Mouse (Mus musculus) limb, embryonic 14.5 days (tissue): Measurements from ENCODE around the gene Bcar1. TPM values are rescaled to one million over a fixed set of nuclear protein-coding genes. Genes with fewer than 3 reads are reported as not detected.

Experiments used
- ATAC-seq: fragments of 200-750 bp; cut with Nextera tagmentation; 2 replicates; pipeline ENCODE4 v1.8.0; 2017; ENCODE audit warnings: low read depth, moderate number of reproducible peaks, moderate TSS enrichment; ENCODE audit not compliant: low FRiP score
- DNase-seq: peaks from one replicate; pipeline ENCODE4 v3.0.0-alpha.2; 2015; ENCODE audit warnings: low spot score
- H3K27ac ChIP-seq: fragments of 300-500 bp; sonication (generic); replicated peaks from 2 replicates; pipeline ENCODE4 v1.5.1; 2014; ENCODE audit warnings: low read depth, mild to moderate bottlenecking, low read length, moderate library complexity, mixed read lengths
- H3K27me3 ChIP-seq: fragments of 300-500 bp; sonication (generic); 2 replicates; pipeline ENCODE4 v1.6.1; 2014; ENCODE audit warnings: low read length, mixed read lengths; ENCODE audit not compliant: control insufficient read depth, insufficient read depth
- H3K36me3 ChIP-seq: fragments of 300-500 bp; sonication (generic); 2 replicates; pipeline ENCODE4 v1.6.1; 2014; ENCODE audit warnings: mild to moderate bottlenecking, low read length, moderate library complexity, mixed read lengths; ENCODE audit not compliant: control insufficient read depth, insufficient read depth
- H3K4me1 ChIP-seq: fragments of 300-500 bp; sonication (generic); 2 replicates; pipeline ENCODE4 v1.6.1; 2014; ENCODE audit warnings: antibody characterized with exemption, low read length, mixed read lengths; ENCODE audit not compliant: control insufficient read depth, insufficient read depth
- H3K4me2 ChIP-seq: fragments of 300-500 bp; sonication (generic); replicated peaks from 2 replicates; pipeline ENCODE4 v1.6.1; 2014; ENCODE audit warnings: low read depth, mild to moderate bottlenecking, low read length, moderate library complexity; ENCODE audit not compliant: severe bottlenecking
- H3K4me3 ChIP-seq: fragments of 300-500 bp; sonication (generic); replicated peaks from 2 replicates; pipeline ENCODE4 v1.5.1; 2014; ENCODE audit warnings: low read length
- H3K9ac ChIP-seq: fragments of 300-500 bp; sonication (generic); 2 replicates; pipeline ENCODE4 v1.6.1; 2014; ENCODE audit warnings: mild to moderate bottlenecking, low read depth, low read length, moderate library complexity; ENCODE audit not compliant: severe bottlenecking
- H3K9me3 ChIP-seq: fragments of 300-500 bp; sonication (generic); 2 replicates; pipeline ENCODE4 v1.6.1; 2016; ENCODE audit warnings: low read length; ENCODE audit not compliant: control insufficient read depth
- POLR2A ChIP-seq: fragments of 200-500 bp; IDR thresholded peaks from 2 replicates; pipeline ENCODE4 v1.8.0; 2012; ENCODE audit warnings: inconsistent platforms, mild to moderate bottlenecking, moderate library complexity, borderline replicate concordance; ENCODE audit not compliant: insufficient read depth, insufficient read length; ENCODE audit errors: extremely low read depth
- WGBS: fragments of 180-500 bp; shearing (Covaris S2); extraction: QIAGEN DNeasy Blood & Tissue Kit; methylation state at CpG from one replicate; pipeline ENCODE4 v1.1.7; 2014; 5-methylcytosine and 5-hydroxymethylcytosine counted together
- polyA plus RNA-seq, 2 experiments: library from polyadenylated mRNA; depleted of rRNA in 1 of 2; stranded (reverse) in 1 of 2; unstranded in 1 of 2; fragments of >200 nt; fragmentation: Nextera tagmentation in 1 of 2; extraction: Ambion mirVana in 1 of 2; gene quantifications; 2 replicates each; pipeline versions ENCODE4 v1.2.1 to v1.2.3; 2012 to 2014

The Bcar1 gene
- polyA plus RNA-seq, 2 experiments = 40.7 to 55.5 TPM

- Histone ChIP-seq H3K36me3 (peaks cover 45% of the 10 kb centered on the region), H3K4me1 (peaks cover 7% of the 10 kb centered on the region), H3K4me2 (no peak overlapping the region), H3K9ac (0 out of 2 replicates have a peak overlapping the region, but pooled peaks have one; percentile 14), H3K27me3 (no peaks in the 10 kb centered on the region), H3K27ac (no peak overlapping the region), H3K9me3 (no peaks in the 10 kb centered on the region), H3K4me3 (no peak overlapping the region)
- ATAC-seq = no peak
- 23% methylated on average over 12 of the region's 12 CpGs for WGBS
- TF ChIP-seq POLR2A = no peak
- DNase-seq = no peak
These were observed 26.3 kb upstream of the Bcar1 start for GRCm38 (mm10) chr8:111769764-111770428.

- no peak overlapping the region for H3K4me3 ChIP-seq
- no peaks in the 10 kb centered on the region for H3K9me3 ChIP-seq
- no peak overlapping the region for H3K27ac ChIP-seq
- H3K4me2 ChIP-seq = no peak overlapping the region
- DNase-seq (no peak), ATAC-seq (no peak)
- 0 out of 2 replicates have a peak overlapping the region, but pooled peaks have one; percentile 14 for H3K9ac ChIP-seq
- 56% methylated on average over 15 of the region's 15 CpGs for WGBS
- H3K36me3 ChIP-seq = peaks cover 39% of the 10 kb centered on the region
- no peaks in the 10 kb centered on the region for H3K27me3 ChIP-seq
- peaks cover 7% of the 10 kb centered on the region for H3K4me1 ChIP-seq
- TF ChIP-seq POLR2A = no peak
These were observed 25.7 kb upstream of the Bcar1 start for GRCm38 (mm10) chr8:111769296-111769695.

GRCm38 (mm10) chr8:111768651-111769050 lies 25.0 kb upstream of the Bcar1 start:
- Histone ChIP-seq H3K4me1 (peaks cover 7% of the 10 kb centered on the region), H3K4me2 (no peak overlapping the region), H3K36me3 (peaks cover 35% of the 10 kb centered on the region), H3K9me3 (no peaks in the 10 kb centered on the region), H3K27ac (no peak overlapping the region), H3K4me3 (no peak overlapping the region), H3K9ac (no peak overlapping the region), H3K27me3 (no peaks in the 10 kb centered on the region)
- ATAC-seq (no peak), DNase-seq (no peak)
- 90% methylated on average over 6 of the region's 6 CpGs for WGBS
- no peak for TF ChIP-seq POLR2A

GRCm38 (mm10) chr8:111765616-111766015 lies 22.0 kb upstream of the Bcar1 start:
- ATAC-seq = no peak
- TF ChIP-seq POLR2A = no peak
- Histone ChIP-seq H3K4me2 (no peak overlapping the region), H3K4me3 (no peak overlapping the region), H3K9me3 (no peaks in the 10 kb centered on the region), H3K4me1 (peaks cover 7% of the 10 kb centered on the region), H3K9ac (no peak overlapping the region), H3K27ac (no peak overlapping the region), H3K27me3 (no peaks in the 10 kb centered on the region), H3K36me3 (peaks cover 28% of the 10 kb centered on the region)
- no peak for DNase-seq
- WGBS = 82% methylated on average over 4 of the region's 4 CpGs

- Histone ChIP-seq H3K9ac (no peak overlapping the region), H3K9me3 (no peaks in the 10 kb centered on the region), H3K4me3 (no peak overlapping the region), H3K27me3 (no peaks in the 10 kb centered on the region), H3K4me2 (no peak overlapping the region), H3K4me1 (peaks cover 7% of the 10 kb centered on the region), H3K36me3 (peaks cover 28% of the 10 kb centered on the region), H3K27ac (no peak overlapping the region)
- no peak for TF ChIP-seq POLR2A
- 94% methylated on average over 9 of the region's 9 CpGs for WGBS
- DNase-seq (no peak), ATAC-seq (no peak)
These were observed 21.5 kb upstream of the Bcar1 start for GRCm38 (mm10) chr8:111765096-111765495.

- no peak for ATAC-seq
- Histone ChIP-seq H3K27me3 (no peaks in the 10 kb centered on the region), H3K9me3 (no peaks in the 10 kb centered on the region), H3K9ac (no peak overlapping the region), H3K4me3 (no peak overlapping the region), H3K4me2 (no peak overlapping the region), H3K4me1 (no peaks in the 10 kb centered on the region), H3K27ac (no peak overlapping the region), H3K36me3 (no peaks in the 10 kb centered on the region)
- TF ChIP-seq POLR2A = no peak
- no peak for DNase-seq
- 78% methylated on average over 13 of the region's 13 CpGs for WGBS
These were observed 17.1 kb upstream of the Bcar1 start for GRCm38 (mm10) chr8:111760708-111761107.
